Mouse (Mus musculus) embryo, embryonic 10 days (tissue): ENCODE results near the gene Dock9.
"Not testable (repeated sequence)": the region's sequence is repeated elsewhere in the genome, so short reads cannot be mapped to it uniquely, and the experiment has no call there.

Experiments used
- DNase-seq: peaks from one replicate; pipeline ENCODE4 v3.0.0-alpha.2; 2015; ENCODE audit warnings: low spot score

Gene Dock9

GRCm38 (mm10) chr14:121737277-121737676, 60.4 kb downstream of the Dock9 start:
- no peak for DNase-seq

GRCm38 (mm10) chr14:121735678-121736077, 62.0 kb downstream of the Dock9 start:
- DNase-seq: peak; percentile 43

- no peak for DNase-seq
These were observed 63.4 kb downstream of the Dock9 start for GRCm38 (mm10) chr14:121734217-121734616.

GRCm38 (mm10) chr14:121733694-121734093, 63.9 kb downstream of the Dock9 start:
- DNase-seq: no peak

GRCm38 (mm10) chr14:121732196-121732595, 65.4 kb downstream of the Dock9 start:
- DNase-seq: no peak

GRCm38 (mm10) chr14:121731688-121732168, 65.9 kb downstream of the Dock9 start:
- DNase-seq: peak; percentile 71

- DNase-seq: no peak
These were observed 66.7 kb downstream of the Dock9 start for GRCm38 (mm10) chr14:121730966-121731365.

GRCm38 (mm10) chr14:121727996-121728395, 69.6 kb downstream of the Dock9 start:
- DNase-seq: no peak

- no peak for DNase-seq
These were observed 73.1 kb downstream of the Dock9 start for GRCm38 (mm10) chr14:121724501-121724900.

GRCm38 (mm10) chr14:121722774-121723173, 74.9 kb downstream of the Dock9 start:
- DNase-seq: no peak

GRCm38 (mm10) chr14:121721431-121721830, 76.2 kb downstream of the Dock9 start:
- no peak for DNase-seq

- DNase-seq: no peak
These were observed 77.7 kb downstream of the Dock9 start for GRCm38 (mm10) chr14:121719638-121720601.

GRCm38 (mm10) chr14:121714799-121715198, 82.8 kb downstream of the Dock9 start:
- not testable (repeated sequence) for DNase-seq

GRCm38 (mm10) chr14:121714268-121714667, 83.4 kb downstream of the Dock9 start:
- no peak for DNase-seq

- DNase-seq: no peak
These were observed 83.8 kb downstream of the Dock9 start for GRCm38 (mm10) chr14:121713830-121714197.

- DNase-seq: peak; percentile 62
These were observed 84.3 kb downstream of the Dock9 start for GRCm38 (mm10) chr14:121713166-121713829.

GRCm38 (mm10) chr14:121711089-121711826, 86.4 kb downstream of the Dock9 start:
- DNase-seq: peak; percentile 16

- DNase-seq: no peak
These were observed 87.5 kb downstream of the Dock9 start for GRCm38 (mm10) chr14:121710130-121710529.

- no peak for DNase-seq
These were observed 89.4 kb downstream of the Dock9 start for GRCm38 (mm10) chr14:121708244-121708643.

- DNase-seq: no peak
These were observed 91.1 kb downstream of the Dock9 start for GRCm38 (mm10) chr14:121706482-121706901.

GRCm38 (mm10) chr14:121705644-121706043, 92.0 kb downstream of the Dock9 start:
- DNase-seq: no peak

GRCm38 (mm10) chr14:121702534-121702933, 95.1 kb downstream of the Dock9 start:
- DNase-seq: no peak
